Mouse (Mus musculus) brain, embryonic 14.5 days (tissue): ENCODE results near the gene Gm21994.
"Not testable (repeated sequence)": the region's sequence is repeated elsewhere in the genome, so short reads cannot be mapped to it uniquely, and the experiment has no call there.

Experiments
- CTCF ChIP-seq: fragments of 200-500 bp; IDR thresholded peaks from 2 replicates; pipeline ENCODE4 v1.5.1; 2012; ENCODE audit warnings: inconsistent platforms, mild to moderate bottlenecking, moderate library complexity, borderline replicate concordance; ENCODE audit not compliant: insufficient read depth, insufficient read length; ENCODE audit errors: extremely low read depth
- POLR2A ChIP-seq: fragments of 200-500 bp; IDR thresholded peaks from 2 replicates; pipeline ENCODE4 v1.6.1; 2012; ENCODE audit warnings: mild to moderate bottlenecking, inconsistent platforms, borderline replicate concordance; ENCODE audit not compliant: poor library complexity, insufficient read depth, insufficient read length, severe bottlenecking; ENCODE audit errors: extremely low read depth

GRCm38 (mm10) chr2:150218363-150218725 lies 37.0 kb downstream of the Gm21994 start:
- not testable (repeated sequence) for TF ChIP-seq POLR2A, CTCF
